Mouse (Mus musculus): Measurements from ENCODE around the gene 1500011B03Rik.

DNA sequence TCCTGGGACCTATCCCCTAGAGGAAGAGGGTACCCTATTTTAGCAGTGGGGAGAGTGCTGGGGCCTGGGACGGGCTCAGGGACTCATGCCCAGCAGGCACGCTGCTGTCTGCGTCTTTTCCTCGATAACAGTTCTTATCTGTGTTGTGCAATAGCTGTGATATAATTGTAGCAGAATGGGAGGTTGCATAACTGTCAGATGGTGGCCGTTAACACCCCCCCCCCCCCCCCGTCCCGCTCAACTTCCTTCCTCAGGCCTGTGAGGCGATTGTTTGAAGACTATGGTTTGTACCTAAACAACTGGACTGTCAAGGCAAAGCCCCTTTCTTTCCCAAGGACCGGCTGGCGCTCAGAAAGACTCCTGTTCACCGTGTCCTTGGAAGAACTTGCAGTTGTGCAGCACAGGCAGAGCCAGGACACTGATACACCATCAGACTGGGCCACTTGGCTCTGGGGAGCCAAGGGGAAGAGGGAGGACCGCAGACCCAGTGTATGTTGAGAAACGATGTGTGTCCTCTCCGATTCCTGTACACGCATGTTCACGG is 38.6 kb downstream of the 1500011B03Rik start:
- no peak for TF ChIP-seq CTCF (IDR thresholded peaks at IDR 0.05; ENCODE audit: extremely low read depth, insufficient read length, insufficient replicate concordance, low read depth, low read length)
- TF ChIP-seq POLR2A (IDR thresholded peaks at IDR 0.05; ENCODE audit: low read depth, low read length) = no peak
